Mouse (Mus musculus) urinary bladder, postnatal 14 days (tissue): ENCODE measurements around the gene Ralgapa2.

ENCODE experiments used
- DNase-seq: peaks from one replicate; pipeline ENCODE4 v3.0.0; 2021; ENCODE audit warnings: low spot score

Gene Ralgapa2

GRCm38 (mm10) chr2:146221076-146221928 lies 290.8 kb downstream of the Ralgapa2 start, which contains the start of gene Insm1:
Gene Insm1, plus strand, starts transcription at chr2:146221921.
- peak; percentile 15 for DNase-seq

GRCm38 (mm10) chr2:146220591-146221075 lies 291.5 kb downstream of the Ralgapa2 start:
- no peak for DNase-seq

DNA sequence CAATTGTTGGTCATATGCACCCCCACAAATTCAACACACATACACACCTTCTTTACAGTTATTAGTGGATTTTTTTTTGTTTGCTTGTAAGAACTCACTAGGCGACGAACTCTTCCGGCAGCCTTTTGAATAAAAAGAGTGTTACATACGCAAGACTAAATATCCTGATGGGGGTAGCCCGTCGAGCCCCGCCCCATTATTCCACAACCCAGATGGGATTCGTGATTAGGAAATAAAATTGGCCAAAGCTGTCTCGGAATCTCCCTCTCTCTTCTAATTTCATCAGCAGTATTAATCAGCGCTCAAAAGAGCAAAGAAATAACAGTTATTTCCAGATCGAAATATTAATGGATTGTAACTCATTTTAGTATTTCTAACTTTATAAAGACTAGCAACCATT lies 292.4 kb downstream of the Ralgapa2 start:
- no peak for DNase-seq

DNA sequence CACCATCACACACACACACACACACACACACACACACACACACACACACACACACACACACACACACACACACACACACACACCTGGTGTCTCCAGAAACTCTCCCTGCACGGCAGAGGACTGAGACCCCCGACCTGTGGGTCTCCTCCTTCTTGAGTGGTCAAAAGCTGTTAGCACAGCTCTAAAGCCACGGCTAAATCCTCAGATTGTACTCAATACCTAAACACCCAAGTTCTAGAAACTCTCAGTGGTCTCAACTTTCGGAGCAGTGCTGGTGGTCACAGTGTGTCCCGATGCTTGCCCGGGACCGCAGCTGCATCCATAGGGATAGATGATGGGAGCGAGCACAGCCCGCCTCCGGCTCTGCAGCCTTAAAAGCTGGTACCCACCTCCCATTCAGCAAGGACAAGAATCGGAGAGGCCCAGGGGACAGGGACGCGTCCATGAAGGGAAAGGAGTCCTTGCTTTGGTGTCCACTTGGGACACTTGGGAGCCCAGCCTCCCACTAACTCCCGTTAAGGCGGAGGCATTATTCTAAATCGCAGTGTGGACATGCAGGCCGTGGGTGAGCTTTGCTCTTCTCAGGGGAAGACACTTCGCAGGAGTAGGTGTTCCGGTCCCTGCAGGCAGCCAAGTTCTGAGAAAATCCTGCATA lies 293.1 kb downstream of the Ralgapa2 start:
- DNase-seq, result no peak

- DNase-seq, result no peak
Measured at GRCm38 (mm10) chr2:146218161-146218691, 293.9 kb downstream of the Ralgapa2 start.

DNA sequence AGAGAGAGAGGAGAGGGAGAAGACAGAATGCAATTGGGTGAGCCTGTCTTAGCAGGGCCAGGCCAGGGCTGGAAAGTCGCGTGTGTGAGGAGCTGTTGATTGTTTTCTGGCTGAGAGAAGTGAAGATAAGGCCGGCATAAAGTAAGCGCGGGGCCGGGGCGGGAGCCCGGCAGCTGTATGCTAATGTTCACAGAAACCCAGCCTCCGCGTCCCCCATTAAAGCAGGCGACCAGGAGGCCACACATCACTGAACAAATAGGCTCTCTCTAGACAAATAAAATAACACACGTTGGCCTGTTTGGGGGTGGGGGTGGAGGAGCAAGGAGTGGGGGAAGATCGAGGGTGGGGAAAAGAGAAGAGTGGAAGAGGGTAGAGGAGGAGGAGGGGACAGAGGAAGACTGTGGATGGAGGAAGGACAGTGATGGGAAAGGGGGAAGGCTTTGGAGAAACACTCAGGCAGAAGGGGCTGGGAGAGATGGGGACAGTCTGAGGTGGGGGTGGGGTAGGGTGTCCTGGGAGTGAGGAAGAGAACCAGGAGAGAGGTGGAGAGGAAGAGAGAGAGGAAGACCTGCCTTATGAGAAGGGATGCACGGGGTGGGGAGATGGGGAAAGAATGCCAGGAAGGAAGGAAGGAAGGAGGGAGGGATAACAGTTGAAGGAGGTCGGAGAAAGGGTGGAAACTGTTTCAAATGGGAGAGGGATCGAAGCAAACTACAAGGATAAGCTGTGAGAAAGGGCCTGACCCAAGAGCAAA lies 294.7 kb downstream of the Ralgapa2 start:
- DNase-seq, result no peak

GRCm38 (mm10) chr2:146216111-146217064 lies 295.8 kb downstream of the Ralgapa2 start:
- DNase-seq, result no peak

- DNase-seq, result no peak
Measured at GRCm38 (mm10) chr2:146214715-146215114, 297.4 kb downstream of the Ralgapa2 start.

- DNase-seq, result no peak
Measured at GRCm38 (mm10) chr2:146210968-146211367, 301.2 kb downstream of the Ralgapa2 start.

DNA sequence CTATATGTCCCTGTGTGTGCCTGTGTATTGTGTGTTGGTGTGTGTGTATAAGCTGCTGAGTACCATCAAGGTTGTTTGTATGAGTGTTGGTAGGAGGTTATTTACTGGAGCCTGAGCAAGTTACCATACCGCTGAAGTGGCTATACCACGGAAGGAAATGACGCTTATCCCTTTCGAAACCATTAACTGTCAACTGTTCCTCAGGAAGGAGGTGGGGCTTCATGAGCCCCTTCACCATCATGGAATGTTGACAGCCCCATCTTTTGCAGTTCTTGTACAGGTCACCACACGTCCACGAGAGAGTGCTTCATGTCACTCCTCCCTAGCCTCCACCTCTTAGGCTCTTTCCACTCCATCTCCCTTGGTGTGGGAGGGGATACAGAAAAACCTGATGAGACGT lies 314.2 kb downstream of the Ralgapa2 start:
- DNase-seq, result no peak

- no peak for DNase-seq
Measured at GRCm38 (mm10) chr2:146196126-146196525, 316.0 kb downstream of the Ralgapa2 start.
